Mouse (Mus musculus): ENCODE results near the gene Ak1.

The Ak1 gene

DNA sequence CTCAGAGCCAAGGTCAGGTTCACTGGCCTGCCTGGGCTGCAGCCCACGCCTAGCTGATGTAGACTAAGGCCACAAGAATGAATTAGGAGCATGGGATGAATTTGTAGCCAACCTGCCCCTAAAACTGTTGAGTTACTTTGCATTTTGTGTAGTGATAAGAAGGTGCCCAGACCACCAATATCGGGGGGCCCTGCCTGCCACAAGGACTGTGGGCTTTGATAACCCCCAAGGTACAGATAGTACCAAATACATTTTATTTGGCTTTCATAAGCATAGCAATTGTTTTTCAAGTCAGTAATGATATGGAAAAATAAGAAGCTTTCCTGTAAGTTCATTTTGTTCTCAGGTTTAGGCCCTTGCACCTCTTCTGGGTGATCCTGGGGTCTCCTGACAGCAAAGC is 37.3 kb downstream of the Ak1 start:
- no peak for DNase-seq

DNA sequence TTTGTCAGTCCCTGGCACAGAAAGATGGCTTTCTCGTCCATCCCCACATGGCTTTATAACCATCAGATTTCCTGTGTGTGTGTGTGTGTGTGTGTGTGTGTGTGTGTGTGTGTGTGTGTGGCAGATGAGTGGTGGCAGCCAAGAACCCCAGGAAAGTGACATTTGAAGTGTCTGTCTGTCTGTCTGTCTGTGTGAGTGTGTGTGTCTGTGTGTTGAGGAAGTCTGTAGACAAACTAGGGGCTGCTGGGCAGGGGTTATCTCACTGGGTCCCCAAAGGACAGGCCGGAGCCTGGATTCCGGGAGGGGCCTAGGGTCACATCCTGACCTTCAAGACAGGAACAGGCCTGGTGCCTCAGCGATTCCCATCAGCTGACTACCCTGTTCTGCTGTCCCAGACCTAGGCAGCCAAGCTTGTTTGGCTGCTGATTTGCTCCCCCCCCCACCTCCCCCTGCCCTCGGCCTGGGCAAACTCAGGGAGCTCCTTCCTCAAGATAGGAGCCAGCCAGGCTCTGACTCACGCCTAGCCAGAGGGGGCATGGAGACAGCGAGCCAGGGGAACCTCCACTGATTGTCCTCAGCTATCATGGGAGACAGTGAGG is 40.0 kb downstream of the Ak1 start:
- no peak for DNase-seq

DNA sequence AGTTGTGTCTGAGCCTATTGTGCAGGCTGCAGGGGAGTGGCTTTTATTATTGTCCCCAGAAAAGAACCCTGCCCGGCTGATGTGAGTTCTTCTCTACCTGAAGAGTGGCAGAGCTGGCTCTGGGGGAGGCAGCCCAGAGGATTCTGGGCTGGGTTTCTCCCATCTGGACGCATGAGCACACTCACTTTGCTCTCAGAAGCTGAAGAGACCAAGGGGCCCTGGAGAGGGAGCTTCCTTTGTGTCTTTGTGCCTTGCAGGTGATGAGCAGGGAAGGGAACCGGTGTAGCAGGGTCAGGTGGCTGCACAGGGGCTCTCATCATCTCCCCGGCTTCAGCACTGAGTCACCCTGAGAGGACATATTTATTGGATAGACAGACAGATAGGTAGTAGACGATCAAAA is 40.7 kb downstream of the Ak1 start:
- DNase-seq = no peak

DNA sequence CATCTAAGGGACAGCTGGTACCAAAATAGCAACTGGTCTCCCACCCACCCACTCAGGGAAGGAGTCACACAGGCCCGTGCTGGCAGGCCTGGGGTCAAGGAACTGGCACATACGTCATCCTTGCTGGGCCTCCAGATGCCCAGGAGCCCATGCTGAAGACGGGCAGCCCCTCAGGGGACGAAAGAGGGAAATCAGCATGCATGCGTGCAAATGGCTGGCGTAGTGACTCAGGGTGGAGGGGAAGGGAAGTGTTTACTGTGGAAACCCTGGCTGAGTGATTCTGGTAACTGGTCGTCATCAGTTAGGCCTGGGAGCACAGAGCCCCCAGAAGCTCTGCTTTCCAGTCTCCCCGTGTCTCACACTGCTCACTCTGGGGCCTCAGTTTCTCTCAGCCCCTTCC is 43.8 kb downstream of the Ak1 start:
- no peak for DNase-seq

DNA sequence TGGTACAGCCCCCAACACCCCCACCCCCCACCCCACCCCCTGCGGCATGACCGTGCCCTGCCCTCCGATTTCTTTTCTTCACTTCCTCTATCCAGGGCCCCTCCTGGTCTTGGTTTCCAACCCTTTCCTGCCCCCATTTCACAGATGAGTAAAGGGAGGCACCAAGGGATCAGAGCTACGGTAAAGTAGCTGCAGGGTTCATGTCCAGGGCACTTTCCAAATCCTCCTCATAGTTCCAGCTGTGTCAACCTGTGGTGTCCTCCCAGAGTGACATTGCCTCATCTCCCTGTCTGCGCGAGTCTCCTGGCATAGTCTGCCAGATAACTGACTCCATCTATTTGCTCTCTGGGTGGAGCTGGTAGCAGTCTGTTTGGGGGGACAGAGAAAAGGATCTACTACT is 44.3 kb downstream of the Ak1 start:
- no peak for DNase-seq

DNA sequence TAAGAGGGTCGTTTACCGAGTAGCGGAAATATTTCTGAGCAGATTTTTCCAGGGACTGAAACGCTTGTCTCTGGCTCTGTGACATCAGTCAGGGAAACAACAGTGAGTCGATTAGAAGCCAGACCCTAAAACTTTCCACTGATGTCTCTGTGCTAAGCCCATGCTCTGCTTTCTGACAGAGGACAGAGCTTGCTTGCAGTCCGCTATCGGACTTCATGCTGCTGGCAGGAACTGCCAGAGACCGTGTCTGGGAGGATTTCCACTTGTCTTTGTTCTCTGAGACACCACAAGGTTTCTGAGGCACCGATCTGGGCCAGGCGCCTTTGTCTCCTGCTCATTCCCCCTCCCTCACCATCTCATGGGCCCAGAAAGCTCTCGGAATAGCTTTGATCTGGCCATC is 46.2 kb downstream of the Ak1 start:
- DNase-seq = no peak

DNA sequence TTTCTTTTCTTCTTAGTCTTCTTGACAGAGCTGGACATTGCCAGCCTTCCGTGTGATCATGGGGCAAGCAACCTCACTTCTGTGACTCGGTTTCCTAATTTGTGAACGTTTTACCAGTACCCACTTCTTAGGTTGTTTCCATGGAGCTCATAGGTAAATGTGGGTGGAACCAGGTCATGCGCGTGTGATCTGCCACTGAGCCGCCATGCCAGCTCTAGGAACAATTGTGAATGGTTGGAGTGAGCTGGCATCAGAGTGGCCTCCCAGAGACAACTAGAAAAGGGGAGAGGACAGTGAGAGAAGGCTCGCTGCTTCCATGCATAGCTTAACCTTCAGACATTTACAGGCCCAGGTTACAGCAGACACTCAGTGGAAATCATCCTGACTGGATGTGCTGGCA is 46.6 kb downstream of the Ak1 start:
- no peak for DNase-seq

DNA sequence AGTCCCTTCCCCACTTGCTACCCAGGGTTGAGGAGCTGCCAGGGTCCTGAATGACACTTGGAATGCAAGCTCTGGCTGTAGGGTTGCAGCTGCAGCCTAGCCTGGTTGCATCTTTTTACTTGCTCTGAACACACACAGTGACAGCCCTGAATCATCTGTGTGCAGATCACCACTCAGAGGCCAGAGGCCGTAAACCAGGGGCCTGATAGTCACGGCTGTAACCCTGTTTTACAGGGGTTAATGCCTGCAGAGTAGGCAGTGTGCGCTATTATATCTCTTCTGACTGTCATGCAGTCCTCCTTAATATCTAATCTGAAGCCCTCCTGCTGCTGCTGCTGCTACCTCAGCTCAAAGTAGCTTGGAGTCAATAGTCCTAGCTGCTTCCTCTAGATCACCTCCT is 48.3 kb downstream of the Ak1 start:
- DNase-seq = no peak

DNA sequence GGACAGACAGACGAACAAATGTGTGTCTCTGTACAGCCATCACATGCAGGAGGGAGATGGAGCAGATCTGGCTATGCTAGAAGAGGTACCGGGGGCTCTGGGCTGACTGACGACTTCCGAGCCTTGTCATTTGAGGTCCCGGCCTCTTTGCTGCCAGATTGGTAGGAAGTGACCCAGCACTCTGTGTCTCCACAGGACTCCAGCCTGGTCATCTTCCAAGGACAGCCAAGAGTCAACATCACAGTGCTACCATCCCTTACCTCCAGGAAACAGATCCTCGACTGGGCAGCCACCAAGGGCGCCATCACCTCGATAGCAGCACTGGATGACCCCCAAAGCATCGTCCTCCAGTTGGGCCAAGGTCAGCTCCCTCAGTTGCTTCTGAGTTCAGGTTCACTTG is 49.6 kb downstream of the Ak1 start:
- DNase-seq = no peak

DNA sequence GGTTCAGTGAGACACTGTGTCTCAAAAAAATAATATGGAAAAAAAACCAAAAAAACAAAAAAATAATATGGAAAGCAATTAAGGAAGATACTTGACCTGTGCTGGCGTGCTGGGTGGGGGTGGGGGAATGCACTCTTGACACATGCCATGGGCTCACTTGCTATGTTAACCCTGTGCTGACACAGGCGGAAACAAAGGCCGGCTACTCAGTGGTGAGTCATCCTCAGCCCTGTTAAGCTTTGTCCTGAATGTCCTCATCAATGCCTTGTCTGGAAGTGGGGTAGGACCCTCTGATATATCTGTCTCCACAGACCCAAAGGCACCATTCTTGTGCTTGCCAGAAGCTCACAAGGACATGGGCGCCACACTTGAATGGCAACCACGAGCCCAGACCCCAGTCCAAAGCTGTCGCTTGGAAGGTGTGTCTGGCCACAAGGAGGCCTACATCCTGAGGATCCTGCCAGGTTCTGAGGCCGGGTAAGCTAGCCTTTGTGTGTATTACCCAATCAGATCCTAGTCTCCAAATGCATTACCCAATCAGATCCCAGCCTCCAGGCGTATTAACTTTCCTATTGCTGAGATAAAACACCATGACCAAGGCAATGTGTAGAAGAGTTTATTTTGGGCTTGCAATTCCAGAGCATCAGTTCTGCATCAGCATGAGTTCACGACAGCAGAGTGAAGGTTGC is 50.5 kb downstream of the Ak1 start:
- DNase-seq = no peak

DNA sequence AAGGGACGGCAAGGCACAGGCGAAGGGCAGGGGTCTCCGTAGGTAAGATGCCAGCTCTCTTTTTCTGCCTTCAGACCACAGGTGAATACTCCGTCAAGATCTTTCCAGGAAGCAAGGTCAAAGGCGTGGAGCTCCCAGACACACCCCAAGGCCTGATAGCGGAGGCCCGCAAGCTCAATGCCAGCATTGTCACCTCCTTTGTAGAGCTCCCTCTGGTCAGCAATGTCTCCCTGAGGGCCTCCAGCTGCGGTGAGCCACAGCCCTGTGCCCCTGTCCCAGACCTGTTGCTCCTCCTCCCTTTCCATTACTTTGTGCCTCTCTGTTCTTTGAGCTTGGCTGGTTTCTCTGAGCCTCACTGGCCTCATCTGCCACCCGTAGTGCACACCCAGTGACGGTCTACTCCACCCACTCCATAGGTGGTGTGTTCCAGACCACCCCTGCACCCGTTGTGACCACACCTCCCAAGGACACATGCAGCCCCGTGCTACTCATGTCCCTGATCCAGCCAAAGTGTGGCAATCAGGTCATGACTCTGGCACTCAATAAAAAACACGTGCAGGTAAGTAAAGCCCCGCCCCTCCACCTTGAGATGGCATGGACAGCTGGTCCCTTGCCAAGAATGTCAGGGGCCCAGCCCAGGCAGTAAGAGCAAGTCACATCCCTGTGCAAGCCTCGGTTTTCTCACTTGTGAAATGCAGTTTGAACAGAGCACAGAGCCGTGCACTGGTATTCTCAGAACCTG is 51.8 kb downstream of the Ak1 start:
- no peak for DNase-seq

DNA sequence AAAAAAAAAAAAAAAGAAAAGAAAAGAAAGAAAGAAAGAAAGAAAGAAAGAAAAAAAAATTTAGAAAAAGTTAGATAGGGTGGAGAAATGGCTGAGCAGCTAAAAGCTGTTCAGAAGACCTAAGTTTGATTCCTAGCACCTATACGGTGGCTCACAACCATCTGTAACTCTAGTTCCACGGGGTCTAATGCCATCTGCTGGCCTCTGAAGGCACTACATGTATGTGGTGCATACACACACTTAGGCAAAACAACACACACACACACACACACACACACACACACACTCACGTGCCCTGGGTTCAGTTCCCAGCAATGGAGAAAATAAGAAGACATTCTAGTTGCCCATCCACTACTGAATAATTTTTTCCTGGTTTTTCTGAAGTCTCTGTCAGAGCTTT is 55.3 kb downstream of the Ak1 start:
- peak in 1 of 2 experiments; percentile 12 for DNase-seq

DNA sequence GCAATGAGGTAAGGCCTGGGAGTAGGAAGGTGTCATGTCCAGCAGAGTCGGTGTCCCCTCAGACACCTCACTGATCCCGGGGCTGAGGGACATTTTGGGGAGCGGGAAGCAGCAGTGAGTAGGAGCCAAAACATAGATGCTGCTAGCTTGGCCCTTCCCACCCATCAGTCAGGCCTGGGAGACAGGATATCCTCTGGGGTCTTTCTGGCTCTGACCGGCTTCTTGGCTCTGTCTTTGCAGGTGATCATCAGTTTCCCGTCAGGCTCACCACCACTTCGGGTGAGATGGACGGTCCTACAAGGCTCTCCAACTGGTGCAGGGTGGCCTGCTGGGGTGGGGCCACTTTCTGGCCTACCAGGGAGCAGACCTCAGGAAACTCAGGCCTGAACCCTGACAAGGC is 56.1 kb downstream of the Ak1 start:
- DNase-seq = no peak

DNA sequence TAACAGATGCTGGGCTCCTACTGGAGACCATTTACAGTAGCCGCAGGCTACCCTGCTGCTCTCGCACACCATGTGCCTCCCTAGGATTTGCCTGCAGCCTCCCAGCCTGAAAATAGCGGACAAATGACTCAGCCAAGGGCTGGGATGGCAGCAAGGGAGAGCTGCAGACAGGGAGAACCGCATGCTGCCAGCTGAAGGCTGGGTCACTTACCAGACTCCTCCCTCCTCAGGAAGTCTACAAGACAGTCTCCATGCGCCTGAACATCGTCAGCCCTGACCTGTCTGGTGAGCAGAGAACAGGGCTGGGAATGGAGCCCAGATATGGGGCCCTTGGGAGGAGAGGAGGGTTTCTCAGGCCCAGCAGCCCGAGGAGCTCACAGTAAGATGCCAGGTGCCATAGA is 58.5 kb downstream of the Ak1 start:
- DNase-seq = no peak

DNA sequence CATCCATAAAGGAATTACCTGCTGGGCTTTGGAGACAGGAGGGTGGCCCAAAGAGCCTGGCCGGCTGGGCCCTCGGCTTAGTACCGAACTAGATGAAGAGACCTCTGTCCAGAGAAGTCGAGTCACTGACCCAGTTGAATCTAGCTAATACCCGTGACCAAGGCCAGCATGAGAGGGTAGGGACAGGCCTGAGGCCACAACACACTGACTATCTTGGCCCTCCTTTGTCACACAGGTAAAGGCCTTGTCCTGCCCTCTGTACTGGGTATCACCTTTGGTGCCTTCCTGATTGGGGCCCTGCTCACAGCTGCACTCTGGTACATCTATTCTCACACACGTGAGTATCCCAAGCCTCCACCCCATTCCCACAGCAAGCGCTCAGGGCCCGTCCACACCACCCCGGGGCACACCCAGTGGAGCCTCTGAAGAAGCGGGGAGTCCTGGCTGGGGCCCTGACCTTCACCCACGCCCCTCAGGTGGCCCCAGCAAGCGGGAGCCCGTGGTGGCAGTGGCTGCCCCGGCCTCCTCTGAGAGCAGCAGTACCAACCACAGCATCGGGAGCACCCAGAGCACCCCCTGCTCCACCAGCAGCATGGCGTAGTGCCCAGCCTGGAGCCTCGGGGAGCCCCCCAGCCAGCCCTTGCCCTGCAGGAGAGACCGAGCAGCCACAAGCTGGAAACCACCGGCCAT is 59.5 kb downstream of the Ak1 start:
- DNase-seq = no peak

DNA sequence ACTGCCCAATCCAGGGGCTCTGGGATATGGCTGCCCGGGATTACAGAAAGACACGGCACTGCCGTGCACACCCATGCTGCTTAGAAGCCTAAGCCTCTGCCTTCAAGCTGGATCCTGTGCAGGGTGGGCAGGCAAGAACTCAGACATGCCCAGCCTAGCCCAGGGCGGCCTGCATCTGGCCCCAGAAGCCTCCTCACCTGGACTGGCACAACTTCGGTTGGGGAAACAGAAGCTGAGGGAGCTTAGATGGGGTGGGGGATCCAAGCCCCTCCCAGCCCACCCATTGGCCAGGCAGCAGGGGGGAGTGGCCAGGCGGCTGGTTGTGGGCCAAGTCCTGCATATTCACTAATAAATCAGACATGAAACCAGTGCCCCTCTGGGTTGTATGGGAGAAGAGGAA is 60.2 kb downstream of the Ak1 start:
- DNase-seq = no peak

DNA sequence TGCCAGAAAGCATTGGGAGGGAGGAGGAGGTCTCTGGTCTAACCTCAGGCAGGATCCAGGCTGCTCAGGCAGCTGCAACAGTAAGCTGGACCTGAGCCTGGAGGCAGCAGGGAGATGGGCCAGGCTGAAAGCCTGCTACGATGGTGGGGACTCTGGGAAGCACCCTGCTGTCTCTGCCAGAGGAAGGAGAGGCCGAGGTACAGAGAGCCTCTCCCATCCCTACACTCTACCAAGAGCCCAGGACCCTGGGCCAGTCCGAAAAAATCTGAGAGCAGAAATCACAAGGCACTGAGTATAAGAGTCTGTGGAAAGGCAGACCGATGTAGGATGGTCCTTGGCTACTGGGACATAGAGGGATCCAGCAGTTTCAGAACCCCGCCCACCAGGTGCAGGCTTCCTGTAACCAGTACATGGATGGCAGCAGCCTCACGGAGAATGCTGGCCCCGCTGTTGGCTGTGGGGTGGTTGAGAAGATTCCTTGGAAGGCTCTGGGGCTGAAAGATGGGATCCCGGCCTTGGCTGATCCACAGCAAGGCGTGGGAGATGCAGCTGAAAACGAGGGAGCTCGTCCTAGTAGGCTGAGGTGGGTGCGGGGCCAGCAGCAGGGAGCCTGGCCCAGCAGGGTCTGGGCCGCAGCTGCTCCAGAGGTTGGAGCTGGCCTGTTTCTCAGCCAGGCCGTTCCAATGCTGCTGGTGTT is 61.3 kb downstream of the Ak1 start:
- DNase-seq = no peak

DNA sequence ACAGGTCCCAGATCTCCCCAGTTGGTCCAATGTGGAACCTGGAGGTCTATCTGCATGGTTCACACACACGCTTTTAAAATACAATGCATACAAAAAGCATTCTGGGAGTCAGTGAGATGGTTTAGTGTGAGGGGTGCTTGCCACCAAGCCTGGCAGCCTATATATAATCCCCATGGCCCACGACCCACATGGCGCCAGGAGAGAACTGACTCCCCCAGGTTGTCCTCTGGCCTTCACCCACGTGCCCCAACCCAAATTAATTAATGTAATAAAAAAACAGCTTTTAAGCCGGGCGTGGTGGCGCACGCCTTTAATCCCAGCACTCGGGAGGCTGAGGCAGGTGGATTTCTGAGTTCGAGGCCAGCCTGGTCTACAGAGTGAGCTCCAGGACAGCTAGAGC is 62.1 kb downstream of the Ak1 start:
- DNase-seq = no peak
